Mouse (Mus musculus) left cerebral cortex, adult 2 months (tissue): Measurements from ENCODE around the gene Slc6a15. TPM values are rescaled to one million over a fixed set of nuclear protein-coding genes. Genes with fewer than 3 reads are reported as not detected.

Experiments used
- DNase-seq, 2 experiments: peaks; one replicate each; pipeline ENCODE4 v3.0.0; 2021 to 2022; ENCODE audit warnings: low spot score in 2 of 2, mixed read lengths in 1 of 2; ENCODE audit errors: extremely low spot score in 1 of 2
- H3K27ac ChIP-seq: fragments of 200-600 bp; 2 replicates; pipeline ENCODE4 v1.8.1; 2022
- H3K4me3 ChIP-seq: fragments of 200-600 bp; 2 replicates; pipeline ENCODE4 v1.8.1; 2022
- CTCF ChIP-seq: fragments of 200-600 bp; IDR thresholded peaks from 2 replicates; pipeline ENCODE4 v1.8.1; 2022; ENCODE audit warnings: antibody characterized with exemption, mild to moderate bottlenecking, moderate library complexity
- intact Hi-C: fragments of 180-260 bp; cut with DNase I; formaldehyde crosslinking; loops from one replicate; pipeline ENCODE4 v1.15.1; 2025
- total RNA-seq, 2 experiments: library from RNA; stranded (reverse); gene quantifications; 2 replicates each; pipeline ENCODE4 v1.2.3; 2021

Gene Slc6a15
- total RNA-seq, 2 experiments from 2014 or later: 48.2 to 48.9 TPM

GRCm38 (mm10) chr10:103443070-103443469 lies 75.5 kb downstream of the Slc6a15 start:
- peak; percentile 77 for TF ChIP-seq CTCF
- intact Hi-C loops: loop anchor here (10.0 kb wide), 1 partner anchor 342 kb away; no protein-coding TSS in a partner anchor
- DNase-seq: peak in 1 of 2 experiments; percentile 18
- Histone ChIP-seq H3K27ac (no peak overlapping the region), H3K4me3 (no peak overlapping the region)

- Histone ChIP-seq H3K4me3 (no peak overlapping the region), H3K27ac (no peak overlapping the region)
- DNase-seq: no peak
- TF ChIP-seq CTCF: no peak
- intact Hi-C loops: loop anchor here (10.0 kb wide), 1 partner anchor 336 kb away; no protein-coding TSS in a partner anchor
These were observed 80.8 kb downstream of the Slc6a15 start for GRCm38 (mm10) chr10:103448340-103448739.

- Histone ChIP-seq H3K27ac (no peak overlapping the region), H3K4me3 (no peak overlapping the region)
- intact Hi-C loops: no loop called here
- TF ChIP-seq CTCF: no peak
- no peak for DNase-seq
These were observed 90.3 kb downstream of the Slc6a15 start for GRCm38 (mm10) chr10:103457896-103458295.

Other genes with a start within 250 kb of the Slc6a15 start
- 1 to 10 TPM; 4.1 TPM for gene Lrriq1, start 131.5 kb upstream of the Slc6a15 start, total RNA-seq